In the genomic region with DNA sequence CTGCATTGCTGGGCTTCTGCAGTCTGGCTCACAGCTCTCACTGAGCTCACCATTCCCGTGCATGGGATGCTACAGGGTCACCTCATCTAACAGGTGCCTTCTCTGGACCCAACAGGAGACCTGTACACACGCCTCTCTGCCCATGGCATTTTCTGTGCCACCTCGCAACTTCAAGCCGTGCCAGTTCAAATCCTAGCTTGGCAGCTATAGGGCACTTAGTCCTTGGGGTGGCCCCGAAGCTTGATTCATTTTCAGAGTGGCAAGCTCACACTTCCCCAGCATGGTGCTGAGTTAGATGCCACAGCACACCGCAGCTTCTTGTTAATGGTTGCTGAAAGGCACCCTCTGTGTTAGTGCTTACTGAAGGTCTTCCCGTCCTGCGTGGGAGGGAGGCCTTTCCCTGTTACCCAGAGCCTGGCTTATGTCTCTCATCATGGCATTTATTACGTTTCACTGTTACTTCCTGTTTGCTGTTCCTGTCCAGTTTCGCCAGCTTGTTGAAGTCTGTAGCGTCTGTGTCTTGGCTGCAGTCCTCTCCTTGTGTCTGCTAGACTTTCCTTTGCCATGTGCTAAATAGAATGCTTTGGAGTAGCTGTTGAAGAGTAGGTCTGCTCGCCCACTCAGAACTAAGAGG, we compare ENCODE assay signal across 9 mouse cellular contexts. TPM values are rescaled to one million over a fixed set of nuclear protein-coding genes. Genes with fewer than 3 reads are reported as not detected.
DNase-seq lines count a peak whose midpoint lies in the region; TF ChIP-seq lines count a peak whose summit lies in the region.
"Had no signal": no experiment of that assay in that cellular context is flagged by ENCODE, and none has a peak within 500 bp of the region (broad histone marks: within the 10 kb centered on the region; RNA-seq: fewer than 3 reads in every experiment).

No protein-coding gene starts in this region.

- no peak for TF ChIP-seq CTCF in gastrocnemius, adult 2 months (IDR thresholded peaks at IDR 0.05)

- intact Hi-C loops in gastrocnemius, adult 2 months (cut with DNase I), result no loop called here
- intact Hi-C loops in gastrocnemius, postnatal 14 days (cut with DNase I; ENCODE audit: low total_unique reads), result no loop called here
- intact Hi-C loops in heart, postnatal 10 days (cut with DNase I), result no loop called here
- intact Hi-C loops in left cerebral cortex, postnatal 36 days (cut with DNase I), result no loop called here

- DNase-seq in gastrocnemius, adult 2 months, result no peak
- no peak for DNase-seq in gastrocnemius, postnatal 14 days
- peak; percentile 63 for DNase-seq in brain, adult 2 months (ENCODE audit: low read depth, low spot score)
- peak; percentile 57 to 58 for DNase-seq in heart, postnatal 10 days
- peak; percentile 51 for DNase-seq in lung, postnatal 14 days
- DNase-seq in spleen, adult 12 weeks (ENCODE audit: low spot score), result no peak
- no peak for DNase-seq in left cerebral cortex, postnatal 36 days (ENCODE audit: low spot score in 2 of 2)
- DNase-seq in adipocyte (ENCODE audit: low spot score), result no peak
- DNase-seq: right cerebral cortex, adult 18-20 months had no signal

- no peak overlapping the region for H3K4me3 ChIP-seq in gastrocnemius, adult 2 months

- peak overlapping the region; percentile 61 for H3K27ac ChIP-seq in gastrocnemius, adult 2 months

RNA-seq across cellular contexts. Expression of a gene that starts 28.6 kb away (rescaled TPM):
- total RNA-seq in gastrocnemius, adult 2 months (2021), result 10 to 100 TPM; 14.0 to 19.1 TPM
- total RNA-seq in gastrocnemius, postnatal 14 days (2021), result 10 to 100 TPM; 16.5 to 17.7 TPM
- total RNA-seq in heart, postnatal 10 days (2021), result 10 to 100 TPM; 24.0 to 24.3 TPM
- 10 to 100 TPM; 47.2 to 47.7 TPM for total RNA-seq in left cerebral cortex, postnatal 36 days (2021)

RNA-seq across cellular contexts. Expression of a gene that starts 29.1 kb away (rescaled TPM):
- total RNA-seq in gastrocnemius, adult 2 months (2021), result 10 to 100 TPM in 1 of 2 experiments, 1 to 10 TPM in 1; 8.8 to 23.4 TPM
- total RNA-seq in gastrocnemius, postnatal 14 days (2021), result 10 to 100 TPM; 13.9 to 14.6 TPM
- 10 to 100 TPM; 64.7 to 68.0 TPM for total RNA-seq in heart, postnatal 10 days (2021)
- 10 to 100 TPM; 34.5 to 42.3 TPM for total RNA-seq in left cerebral cortex, postnatal 36 days (2021)

Comparison
In these comparisons a context has a peak if more than half of its experiments do, and no peak if none do; other contexts are left out.
1. DNase-seq: peak in brain, adult 2 months (single experiment), heart, postnatal 10 days (2 of 2) and lung, postnatal 14 days (single experiment); none in gastrocnemius, adult 2 months (single experiment), gastrocnemius, postnatal 14 days (single experiment), spleen, adult 12 weeks (single experiment), left cerebral cortex, postnatal 36 days (0 of 2) and adipocyte (single experiment).